Mouse (Mus musculus) cerebellum, postnatal 36 days (tissue): Measurements from ENCODE around the gene Cep128.

Source experiments
- DNase-seq, 2 experiments: peaks; one replicate each; pipeline ENCODE4 v3.0.0; 2021 to 2022; ENCODE audit warnings: mixed read lengths in 2 of 2

The Cep128 gene

DNA sequence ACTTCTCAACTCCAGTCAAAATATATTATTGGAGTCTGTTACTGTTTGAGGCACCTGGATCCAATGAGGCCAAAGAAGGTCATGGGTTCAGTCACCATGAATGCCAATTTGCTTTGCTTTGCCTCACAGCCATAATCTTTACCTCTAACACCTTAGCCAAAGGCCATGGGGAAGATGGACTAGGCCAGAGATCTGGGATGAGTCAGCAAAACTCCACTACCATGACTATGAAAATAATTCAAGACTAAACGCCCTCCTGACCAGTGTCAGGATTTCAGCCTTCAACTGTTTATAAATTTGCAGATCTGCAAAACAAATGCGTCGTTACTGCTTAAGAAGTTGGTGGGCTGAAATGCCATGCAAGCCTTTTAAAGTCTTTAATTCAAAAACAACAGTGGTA is 76.5 kb downstream of the Cep128 start:
- no peak for DNase-seq

- no peak for DNase-seq
These were observed 78.4 kb downstream of the Cep128 start for GRCm38 (mm10) chr12:91305769-91306168.

DNA sequence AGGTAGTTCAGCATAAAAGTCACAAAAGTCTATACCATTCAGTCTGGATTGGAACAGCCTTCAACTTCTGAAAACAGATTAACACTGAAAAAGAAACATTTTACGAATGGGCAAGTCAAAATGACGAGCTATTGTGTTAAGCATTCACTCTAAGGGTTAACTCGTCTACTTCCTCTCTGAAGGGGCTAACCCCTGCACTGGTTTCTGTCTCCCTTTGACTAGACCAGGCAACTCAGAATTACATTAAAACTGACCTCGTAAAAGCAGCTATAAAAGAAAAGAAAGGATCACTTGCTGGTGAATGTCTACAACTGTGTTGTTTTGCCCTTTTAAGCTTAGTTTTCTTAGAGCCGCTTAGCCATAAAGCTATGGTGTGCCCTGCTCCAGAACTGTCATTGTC is 79.2 kb downstream of the Cep128 start:
- DNase-seq, result no peak

GRCm38 (mm10) chr12:91298700-91299099 is 85.5 kb downstream of the Cep128 start:
- no peak for DNase-seq

DNA sequence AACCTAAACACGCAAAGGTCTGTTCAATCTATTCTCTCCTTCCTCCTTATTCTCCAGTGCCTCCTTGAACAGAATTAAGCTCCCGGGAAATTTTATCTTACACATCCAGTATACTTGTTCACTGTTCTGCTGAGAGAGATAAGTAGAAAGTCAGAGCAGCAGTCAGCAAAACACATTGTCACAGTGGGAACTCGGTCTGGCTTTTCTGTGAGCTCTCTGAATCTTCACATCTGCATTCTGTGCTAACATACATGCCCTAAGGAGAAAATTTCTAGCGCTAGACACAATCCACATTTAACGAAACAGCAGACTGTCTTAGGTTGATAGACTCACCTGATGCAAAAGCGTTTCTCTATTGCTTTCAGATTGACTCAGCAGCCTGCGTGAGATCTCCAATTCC is 88.3 kb downstream of the Cep128 start:
- DNase-seq, result no peak

- no peak for DNase-seq
These were observed 88.8 kb downstream of the Cep128 start for GRCm38 (mm10) chr12:91295436-91295835.

DNA sequence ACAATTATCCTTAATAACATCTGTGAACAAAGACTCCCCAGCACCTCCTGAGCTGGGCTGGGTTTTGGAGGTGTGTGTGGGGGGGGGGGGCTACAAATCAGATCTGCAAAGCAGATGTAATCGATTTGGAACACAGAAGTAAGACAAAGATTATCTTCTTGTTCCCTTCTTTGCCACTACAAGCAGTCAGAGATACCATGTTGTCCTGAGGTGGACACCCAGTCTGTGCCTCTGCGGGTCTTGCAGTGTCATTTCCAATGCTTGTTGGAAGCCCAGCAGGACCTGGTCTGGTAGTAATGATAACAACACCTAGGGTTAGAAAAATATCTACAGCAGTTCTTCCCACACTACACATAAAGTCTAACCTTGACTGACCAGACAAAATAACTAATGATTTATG is 110.3 kb downstream of the Cep128 start:
- DNase-seq, result no peak

DNA sequence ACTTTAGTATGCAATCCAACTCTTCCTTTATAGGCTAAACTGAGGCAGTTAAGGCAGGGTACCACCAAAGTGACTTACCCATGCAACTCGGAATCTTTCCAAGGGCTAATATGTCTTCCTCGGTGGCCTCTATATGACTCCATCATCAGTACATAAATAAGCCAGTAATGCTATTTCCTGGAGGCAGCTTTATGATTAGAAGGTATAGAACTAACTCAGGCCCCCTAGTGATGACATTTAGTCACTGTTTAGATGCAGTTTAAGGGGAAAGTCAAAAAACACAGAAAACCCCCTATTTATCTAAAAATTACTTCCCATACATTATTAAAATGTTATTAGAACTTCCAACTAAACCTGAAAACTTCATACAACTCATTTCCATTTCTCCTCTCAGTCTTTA is 114.6 kb downstream of the Cep128 start:
- DNase-seq, result no peak

DNA sequence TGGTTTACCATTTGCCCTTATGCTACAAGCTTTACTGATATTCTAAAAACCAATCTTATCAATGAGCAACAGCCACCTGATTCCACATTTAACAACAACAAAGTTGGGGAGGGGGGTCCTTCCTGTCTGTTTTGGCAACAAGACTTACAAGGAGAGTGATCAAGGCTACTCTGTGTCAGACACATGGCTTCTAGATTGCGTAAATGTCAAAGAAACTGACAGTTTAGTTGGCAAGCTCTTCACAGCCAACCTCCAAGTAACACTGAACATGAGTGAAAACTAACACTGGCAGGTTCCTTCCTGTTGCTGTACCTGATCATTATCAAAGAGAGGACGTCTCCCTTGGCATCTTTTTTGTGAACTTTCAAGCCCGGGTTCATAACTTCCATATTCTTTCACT is 115.2 kb downstream of the Cep128 start:
- DNase-seq, result no peak

- DNase-seq, result no peak
These were observed 118.2 kb downstream of the Cep128 start for GRCm38 (mm10) chr12:91266014-91266413.

DNA sequence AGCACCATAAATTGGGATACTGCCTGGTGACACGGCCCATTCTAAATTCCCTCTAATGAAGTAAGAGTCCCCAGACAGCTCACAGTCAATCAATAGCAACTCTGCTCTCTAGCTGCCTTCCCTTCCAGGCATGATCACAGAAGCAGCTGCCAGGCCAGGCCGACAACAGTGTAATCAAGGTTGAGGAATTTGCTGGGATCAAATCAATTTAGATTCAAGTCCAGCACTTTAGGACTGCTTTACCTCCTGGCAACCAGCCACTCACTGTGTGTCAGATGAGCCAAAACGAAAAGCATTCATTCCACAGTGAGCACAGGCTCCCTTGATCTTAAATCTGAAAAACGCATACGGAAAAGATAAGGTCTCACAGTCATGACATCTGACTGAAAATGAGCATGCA is 118.7 kb downstream of the Cep128 start:
- peak; percentile 7 for DNase-seq

DNA sequence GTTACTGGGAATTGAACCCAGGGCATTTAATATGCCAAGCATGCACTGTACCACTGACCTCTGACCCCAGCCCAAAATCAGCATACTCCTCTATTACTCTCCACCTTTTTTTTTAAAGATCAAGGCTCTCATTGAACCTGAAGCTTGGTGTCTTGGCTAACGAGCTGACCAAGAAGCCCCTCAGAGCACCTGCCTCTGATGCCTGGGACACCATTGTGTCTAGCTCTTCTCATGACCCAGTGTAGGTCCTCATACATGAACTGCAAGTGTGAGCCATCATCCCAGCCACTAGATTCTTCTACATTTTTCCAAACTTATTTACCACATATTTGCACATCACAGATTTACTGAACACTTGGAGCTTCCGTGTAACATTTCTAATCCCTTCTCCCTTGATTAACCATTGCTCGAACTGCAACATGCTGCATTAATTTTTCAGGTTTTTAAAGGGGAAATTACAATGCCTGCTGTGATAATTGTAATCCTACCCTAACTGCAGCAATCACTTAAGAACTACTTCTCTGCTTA is 119.3 kb downstream of the Cep128 start:
- DNase-seq, result no peak

- no peak for DNase-seq
These were observed 120.5 kb downstream of the Cep128 start for GRCm38 (mm10) chr12:91263705-91264104.

GRCm38 (mm10) chr12:91262801-91263200 is 121.4 kb downstream of the Cep128 start:
- no peak for DNase-seq

GRCm38 (mm10) chr12:91256334-91256733 is 127.9 kb downstream of the Cep128 start:
- DNase-seq, result no peak

GRCm38 (mm10) chr12:91254831-91255230 is 129.4 kb downstream of the Cep128 start:
- DNase-seq, result no peak

GRCm38 (mm10) chr12:91220609-91221008 is 163.6 kb downstream of the Cep128 start:
- DNase-seq, result no peak

GRCm38 (mm10) chr12:91205550-91205949 is 178.7 kb downstream of the Cep128 start:
- no peak for DNase-seq

GRCm38 (mm10) chr12:91204330-91204729 is 179.9 kb downstream of the Cep128 start:
- DNase-seq, result no peak

DNA sequence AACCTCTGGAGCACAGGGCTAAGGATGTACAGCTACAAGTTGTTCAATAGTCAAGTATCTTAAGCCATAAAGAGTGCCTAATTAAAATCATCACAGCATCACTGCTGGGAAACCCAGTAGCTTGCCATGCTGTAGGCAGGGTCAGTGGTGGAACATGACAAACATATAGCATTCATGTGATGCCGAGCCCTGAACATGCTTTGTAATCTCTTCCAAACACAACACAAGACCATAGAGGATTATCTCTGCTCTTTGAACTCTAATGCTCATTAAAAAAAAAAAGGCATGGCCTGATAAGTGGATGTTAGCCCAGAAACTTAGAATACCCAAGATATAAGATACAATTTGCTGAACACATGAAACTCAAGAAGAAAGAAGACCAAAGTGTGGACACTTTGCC is 181.7 kb downstream of the Cep128 start:
- DNase-seq, result no peak

GRCm38 (mm10) chr12:91189111-91189510 is 195.1 kb downstream of the Cep128 start:
- DNase-seq, result no peak

DNA sequence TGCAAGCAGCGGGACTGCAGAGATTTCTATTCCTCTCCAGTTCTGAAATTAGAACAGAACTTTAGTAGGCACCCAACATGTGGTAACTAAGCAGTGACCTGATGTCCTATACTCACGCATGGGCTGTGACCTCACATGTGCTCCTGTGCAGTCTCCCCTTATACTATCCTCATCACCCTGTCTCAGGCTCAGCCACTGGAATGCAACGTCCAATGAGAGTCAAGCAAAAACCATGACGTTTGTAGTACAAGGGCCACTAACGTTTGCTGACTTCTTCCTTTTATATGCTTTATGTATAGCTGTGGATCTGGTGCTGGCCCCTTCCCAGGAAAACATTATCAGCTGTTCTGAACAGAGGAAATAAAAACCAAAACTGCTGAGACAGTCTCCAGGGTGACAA is 198.6 kb downstream of the Cep128 start:
- DNase-seq, result no peak

- no peak for DNase-seq
These were observed 199.6 kb downstream of the Cep128 start for GRCm38 (mm10) chr12:91184616-91185015.

- DNase-seq, result no peak
These were observed 200.3 kb downstream of the Cep128 start for GRCm38 (mm10) chr12:91183928-91184327.

GRCm38 (mm10) chr12:91183304-91183855 is 200.8 kb downstream of the Cep128 start:
- no peak for DNase-seq
